Comparison of ENCODE assay signal across 8 mouse cellular contexts in the genomic region with DNA sequence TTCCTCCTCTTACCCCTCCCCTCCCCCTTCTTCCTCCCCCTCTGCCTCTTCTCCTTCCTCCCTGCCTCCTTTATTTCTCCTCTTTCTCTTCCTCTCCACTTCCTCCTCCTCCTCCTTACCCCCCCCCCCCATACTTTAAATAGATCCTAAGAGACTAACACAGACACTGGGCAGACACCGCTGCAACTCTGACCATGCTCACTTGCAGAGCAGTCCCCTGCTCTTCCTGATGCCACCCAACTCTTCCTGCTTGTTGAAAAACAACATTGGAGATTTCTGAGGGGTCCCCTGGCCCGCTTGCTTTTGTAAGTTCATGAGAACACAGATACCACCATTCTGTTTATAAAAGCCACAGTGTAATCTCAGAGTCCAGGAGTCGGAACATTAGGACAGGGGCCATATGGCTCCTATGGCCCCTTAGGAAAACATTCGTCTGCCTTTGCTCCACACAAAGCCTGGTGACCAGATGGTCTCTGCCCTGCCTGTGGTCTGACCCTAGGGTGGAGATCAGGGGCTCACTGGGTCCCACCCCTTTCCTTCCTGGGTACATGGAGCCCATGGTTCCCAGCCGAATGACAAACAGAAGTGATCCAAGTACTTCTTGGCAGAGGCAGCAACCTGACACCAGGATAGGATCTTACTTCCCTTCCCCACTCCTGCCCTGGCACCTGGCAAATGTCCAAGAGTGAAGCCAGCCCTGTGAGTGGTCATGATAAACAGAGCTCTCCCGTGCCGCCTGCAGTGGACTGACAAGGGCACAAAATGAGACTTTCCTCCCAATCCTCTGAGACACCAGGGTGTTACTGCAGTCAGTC.
DNase-seq lines count a peak whose midpoint lies in the region; ATAC-seq and TF ChIP-seq lines count a peak whose summit lies in the region.

No protein-coding gene starts in this region.

- DNase-seq in adipocyte (ENCODE audit: low spot score): peak; percentile 70
- DNase-seq in cerebellum, adult 2 months: peak; percentile 71 to 76
- DNase-seq in heart, adult 18-20 months: peak; percentile 79 to 82
- peak; percentile 83 to 90 for DNase-seq in lung, adult 18-20 months
- peak; percentile 25 for DNase-seq in ovary, postnatal 10 days (ENCODE audit: low spot score)
- no peak for DNase-seq in left cerebral cortex, adult 8-10 months (ENCODE audit: low spot score in 2 of 2)
- no peak for DNase-seq in natural killer cell, adult 2 months (ENCODE audit: low spot score in 2 of 2)

- H3K27me3 ChIP-seq in cerebellum, adult 2 months (ENCODE audit: control insufficient read depth, insufficient read depth, low read length): no peaks in the 10 kb centered on the region
- no peaks in the 10 kb centered on the region for H3K27me3 ChIP-seq in intestine, embryonic 16.5 days (replicated peaks; ENCODE audit: control insufficient read depth, insufficient read depth, low read length)

- ATAC-seq in intestine, embryonic 16.5 days: peak; percentile 62

- H3K4me3 ChIP-seq in cerebellum, adult 2 months (replicated peaks; ENCODE audit: insufficient read depth, low read depth, low read length): no peak overlapping the region
- no peak overlapping the region for H3K4me3 ChIP-seq in intestine, embryonic 16.5 days (ENCODE audit: low read length)

- H3K27ac ChIP-seq in cerebellum, adult 2 months (ENCODE audit: insufficient read depth, low read length): no peak overlapping the region
- peak overlapping the region; percentile 77 for H3K27ac ChIP-seq in intestine, embryonic 16.5 days (ENCODE audit: low read length)

- H3K4me2 ChIP-seq in intestine, embryonic 16.5 days (ENCODE audit: low read depth, low read length): no peak overlapping the region

- no peaks in the 10 kb centered on the region for H3K36me3 ChIP-seq in intestine, embryonic 16.5 days (ENCODE audit: control insufficient read depth, insufficient read depth, low read length)

- TF ChIP-seq POLR2A in cerebellum, adult 2 months (IDR thresholded peaks at IDR 0.05; ENCODE audit: borderline replicate concordance, insufficient read depth, low read length): no peak

- no peaks in the 10 kb centered on the region for H3K9me3 ChIP-seq in intestine, embryonic 16.5 days (ENCODE audit: control insufficient read depth, low read length)

- H3K4me1 ChIP-seq in cerebellum, adult 2 months (ENCODE audit: control insufficient read depth, insufficient read depth, low read length): peaks cover 6% of the 10 kb centered on the region
- peaks cover 22% of the 10 kb centered on the region for H3K4me1 ChIP-seq in intestine, embryonic 16.5 days (ENCODE audit: control insufficient read depth, insufficient read depth, low read length)

- WGBS in cerebellum, adult 2 months: 19% methylated on average over 7 of the region's 7 CpGs
- WGBS in intestine, embryonic 16.5 days: 14% methylated on average over 7 of the region's 7 CpGs

- peak overlapping the region; percentile 42; the same call in 1 of the 2 replicates for H3K9ac ChIP-seq in intestine, embryonic 16.5 days (ENCODE audit: low read depth, low read length)

- TF ChIP-seq CTCF in cerebellum, adult 2 months (IDR thresholded peaks at IDR 0.05; ENCODE audit: borderline replicate concordance, insufficient read depth, low read depth, low read length): no peak

Comparison
In these comparisons a context has a peak if more than half of its experiments do, and no peak if none do; other contexts are left out.
1. DNase-seq: peak in adipocyte (single experiment), cerebellum, adult 2 months (2 of 2), heart, adult 18-20 months (2 of 2), lung, adult 18-20 months (2 of 2) and ovary, postnatal 10 days (single experiment); none in left cerebral cortex, adult 8-10 months (0 of 2) and natural killer cell, adult 2 months (0 of 2).